Mouse (Mus musculus) liver, embryonic 14.5 days (tissue): ENCODE data around the gene Hexdc.

Source experiments
- CTCF ChIP-seq: IDR thresholded peaks from 2 replicates; pipeline ENCODE4 v1.5.1; 2016; ENCODE audit warnings: antibody characterized with exemption, low read depth, control low read depth
- EP300 ChIP-seq: IDR thresholded peaks from 2 replicates; pipeline ENCODE4 v1.6.1; 2016; ENCODE audit warnings: antibody characterized with exemption, low read depth

DNA sequence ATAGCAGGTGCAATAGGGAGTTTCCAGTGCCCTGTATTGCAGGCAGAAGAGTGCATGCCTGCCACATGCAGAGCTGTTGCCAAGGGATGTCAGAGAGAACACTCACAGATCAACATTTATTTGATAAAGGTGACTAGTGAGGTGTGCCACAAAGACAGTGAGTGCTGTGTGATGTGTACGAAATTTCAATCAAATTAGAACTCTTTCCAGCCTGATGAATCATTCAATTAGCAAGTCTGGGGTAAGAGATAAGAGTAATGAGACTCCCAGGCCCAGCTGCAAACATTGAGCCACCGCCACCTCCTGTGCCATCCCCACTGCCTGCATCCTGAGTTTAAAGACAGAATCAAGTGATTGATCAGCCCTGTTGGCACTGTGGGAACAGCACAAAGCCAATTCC, 11.5 kb upstream of the Hexdc start:
- TF ChIP-seq CTCF (no peak), EP300 (no peak)
